ENCODE assay signal across 7 mouse cellular contexts in genomic region chr5:27048926-27049325, GRCm38 (mm10).
A peak's percentile ranks its signal among the peaks of the same experiment; 100 is the strongest.
DNase-seq lines count a peak whose midpoint lies in the region; ATAC-seq and TF ChIP-seq lines count a peak whose summit lies in the region.

No protein-coding gene starts in this region.

- DNase-seq in lung, adult 2 months, result no peak
- DNase-seq in embryonic facial prominence, embryonic 11.5 days (ENCODE audit: low spot score), result peak; percentile 6
- DNase-seq in ovary, postnatal 14 days (ENCODE audit: low spot score), result no peak
- no peak for DNase-seq in retina, embryonic 14.5 days (ENCODE audit: low spot score)

- TF ChIP-seq CTCF in lung, adult 2 months (IDR thresholded peaks at IDR 0.05; ENCODE audit: insufficient read depth, low read length), result no peak

- no peak overlapping the region for H3K27ac ChIP-seq in lung, embryonic 15.5 days
- no peak overlapping the region for H3K27ac ChIP-seq in embryonic facial prominence, embryonic 11.5 days (replicated peaks; ENCODE audit: low read depth, low read length)
- peak overlapping the region; percentile 76 for H3K27ac ChIP-seq in hindbrain, embryonic 16.5 days (ENCODE audit: low read depth, low read length)
- no peak overlapping the region for H3K27ac ChIP-seq in neural tube, embryonic 14.5 days (ENCODE audit: low read depth, low read length)

- no peaks in the 10 kb centered on the region for H3K4me1 ChIP-seq in lung, embryonic 15.5 days
- no peaks in the 10 kb centered on the region for H3K4me1 ChIP-seq in lung, adult 2 months (ENCODE audit: control insufficient read depth, insufficient read depth, low read length)
- H3K4me1 ChIP-seq in embryonic facial prominence, embryonic 11.5 days (ENCODE audit: control insufficient read depth, insufficient read depth, low read length), result peaks cover 3% of the 10 kb centered on the region; the same call in 1 of the 2 replicates
- H3K4me1 ChIP-seq in hindbrain, embryonic 16.5 days (ENCODE audit: control insufficient read depth, insufficient read depth, low read depth, low read length), result peaks cover 11% of the 10 kb centered on the region
- H3K4me1 ChIP-seq in neural tube, embryonic 14.5 days (ENCODE audit: control insufficient read depth, insufficient read depth, low read length), result no peaks in the 10 kb centered on the region

- no peak for TF ChIP-seq POLR2A in lung, adult 2 months (IDR thresholded peaks at IDR 0.05; ENCODE audit: borderline replicate concordance, extremely low read depth, low read depth, low read length)

- H3K36me3 ChIP-seq in lung, embryonic 15.5 days, result no peaks in the 10 kb centered on the region
- no peaks in the 10 kb centered on the region for H3K36me3 ChIP-seq in embryonic facial prominence, embryonic 11.5 days (replicated peaks; ENCODE audit: control insufficient read depth, insufficient read depth, low read depth, low read length)
- H3K36me3 ChIP-seq in hindbrain, embryonic 16.5 days (ENCODE audit: control insufficient read depth, insufficient read depth, low read length), result no peaks in the 10 kb centered on the region
- no peaks in the 10 kb centered on the region for H3K36me3 ChIP-seq in neural tube, embryonic 14.5 days (ENCODE audit: control insufficient read depth, insufficient read depth, low read length)

- 5% methylated on average over 9 of the region's 9 CpGs for WGBS in lung, embryonic 15.5 days
- 5% methylated on average over 9 of the region's 9 CpGs for WGBS in lung, adult 2 months
- WGBS in embryonic facial prominence, embryonic 11.5 days, result 7% methylated on average over 9 of the region's 9 CpGs
- WGBS in hindbrain, embryonic 16.5 days, result 5% methylated on average over 9 of the region's 9 CpGs
- 6% methylated on average over 9 of the region's 9 CpGs for WGBS in neural tube, embryonic 14.5 days

- no peak overlapping the region for H3K9ac ChIP-seq in lung, embryonic 15.5 days
- no peak overlapping the region for H3K9ac ChIP-seq in embryonic facial prominence, embryonic 11.5 days (replicated peaks; ENCODE audit: low read length)
- peak overlapping the region; percentile 87 for H3K9ac ChIP-seq in hindbrain, embryonic 16.5 days (ENCODE audit: low read depth, low read length)
- H3K9ac ChIP-seq in neural tube, embryonic 14.5 days (replicated peaks; ENCODE audit: low read depth, low read length), result peak overlapping the region; percentile 80

- peak overlapping the region; percentile 44 for H3K4me2 ChIP-seq in lung, embryonic 15.5 days
- peak overlapping the region; percentile 41; the same call in 1 of the 2 replicates for H3K4me2 ChIP-seq in embryonic facial prominence, embryonic 11.5 days (ENCODE audit: low read depth, low read length)
- H3K4me2 ChIP-seq in hindbrain, embryonic 16.5 days (ENCODE audit: low read length), result peak overlapping the region; percentile 95
- H3K4me2 ChIP-seq in neural tube, embryonic 14.5 days (ENCODE audit: low read depth, low read length), result peak overlapping the region; percentile 89

- peaks cover 30% of the 10 kb centered on the region for H3K27me3 ChIP-seq in lung, embryonic 15.5 days
- H3K27me3 ChIP-seq in embryonic facial prominence, embryonic 11.5 days (ENCODE audit: control insufficient read depth, insufficient read depth, low read length), result peaks cover 11% of the 10 kb centered on the region
- H3K27me3 ChIP-seq in hindbrain, embryonic 16.5 days (replicated peaks; ENCODE audit: control insufficient read depth, insufficient read depth, low read length), result no peaks in the 10 kb centered on the region
- H3K27me3 ChIP-seq in neural tube, embryonic 14.5 days (ENCODE audit: control insufficient read depth, insufficient read depth, low read length), result no peaks in the 10 kb centered on the region

- peak overlapping the region; percentile 13; the same call in 1 of the 2 replicates for H3K4me3 ChIP-seq in lung, embryonic 15.5 days
- no peak overlapping the region for H3K4me3 ChIP-seq in lung, adult 2 months (replicated peaks; ENCODE audit: extremely low read depth, low read depth, low read length)
- H3K4me3 ChIP-seq in embryonic facial prominence, embryonic 11.5 days (ENCODE audit: low read depth, low read length), result peak overlapping the region; percentile 27; the same call in 1 of the 2 replicates
- peak overlapping the region; percentile 66 for H3K4me3 ChIP-seq in hindbrain, embryonic 16.5 days (ENCODE audit: low read length)
- peak overlapping the region; percentile 60 for H3K4me3 ChIP-seq in neural tube, embryonic 14.5 days (ENCODE audit: low read depth, low read length)

- no peaks in the 10 kb centered on the region for H3K9me3 ChIP-seq in lung, embryonic 15.5 days
- no peaks in the 10 kb centered on the region for H3K9me3 ChIP-seq in embryonic facial prominence, embryonic 11.5 days (replicated peaks; ENCODE audit: control insufficient read depth, low read length)
- no peaks in the 10 kb centered on the region for H3K9me3 ChIP-seq in hindbrain, embryonic 16.5 days (ENCODE audit: control insufficient read depth, low read length)
- H3K9me3 ChIP-seq in neural tube, embryonic 14.5 days (ENCODE audit: control insufficient read depth, low read length), result no peaks in the 10 kb centered on the region

- ATAC-seq in lung, embryonic 15.5 days (ENCODE audit: borderline replicate concordance, extremely low read depth, low FRiP score, low TSS enrichment), result no peak
- no peak for ATAC-seq in embryonic facial prominence, embryonic 11.5 days (replicated peaks; ENCODE audit: insufficient number of reproducible peaks, low FRiP score, low TSS enrichment, low read depth)
- ATAC-seq in hindbrain, embryonic 16.5 days, result peak; percentile 43
- peak; percentile 39 for ATAC-seq in neural tube, embryonic 14.5 days (ENCODE audit: low read depth)

Comparison
In these comparisons a context has a peak if more than half of its experiments do, and no peak if none do; other contexts are left out.
1. ATAC-seq: peak in hindbrain, embryonic 16.5 days (single experiment) and neural tube, embryonic 14.5 days (single experiment); none in lung, embryonic 15.5 days (single experiment) and embryonic facial prominence, embryonic 11.5 days (single experiment).
2. H3K4me2 ChIP-seq: peak in every context shown above with its lines; median percentile 95 in hindbrain, embryonic 16.5 days; 89 in neural tube, embryonic 14.5 days; 44 in lung, embryonic 15.5 days; 41 in embryonic facial prominence, embryonic 11.5 days.
3. H3K9ac ChIP-seq: peak in hindbrain, embryonic 16.5 days (single experiment) and neural tube, embryonic 14.5 days (single experiment); none in lung, embryonic 15.5 days (single experiment) and embryonic facial prominence, embryonic 11.5 days (single experiment).